Mouse (Mus musculus) liver, embryonic 12.5 days (tissue): ENCODE data around the gene Mlxip. TPM values are rescaled to one million over a fixed set of nuclear protein-coding genes. Genes with fewer than 3 reads are reported as not detected.

Source experiments
- ATAC-seq: fragments of 200-750 bp; cut with Nextera tagmentation; 2 replicates; pipeline ENCODE4 v1.8.0; 2017; ENCODE audit warnings: moderate number of reproducible peaks, mild to moderate bottlenecking, moderate library complexity
- H3K27ac ChIP-seq: fragments of 300-500 bp; sonication (generic); 2 replicates; pipeline ENCODE4 v1.5.1; 2016; ENCODE audit warnings: mild to moderate bottlenecking
- H3K27me3 ChIP-seq: fragments of 300-500 bp; sonication (generic); replicated peaks from 2 replicates; pipeline ENCODE4 v1.6.1; 2016; ENCODE audit warnings: mild to moderate bottlenecking, moderate library complexity
- H3K36me3 ChIP-seq: fragments of 300-500 bp; sonication (generic); 2 replicates; pipeline ENCODE4 v1.6.1; 2016; ENCODE audit warnings: mild to moderate bottlenecking, moderate library complexity
- H3K4me1 ChIP-seq: fragments of 300-500 bp; sonication (generic); 2 replicates; pipeline ENCODE4 v1.6.1; 2016
- H3K4me2 ChIP-seq: fragments of 300-500 bp; sonication (generic); 2 replicates; pipeline ENCODE4 v1.6.1; 2016; ENCODE audit warnings: mild to moderate bottlenecking, moderate library complexity
- H3K4me3 ChIP-seq: fragments of 300-500 bp; sonication (generic); 2 replicates; pipeline ENCODE4 v1.5.1; 2016; ENCODE audit warnings: mild to moderate bottlenecking, moderate library complexity
- H3K9ac ChIP-seq: fragments of 300-500 bp; sonication (generic); 2 replicates; pipeline ENCODE4 v1.6.1; 2016; ENCODE audit warnings: mild to moderate bottlenecking, moderate library complexity
- H3K9me3 ChIP-seq: fragments of 300-500 bp; sonication (generic); replicated peaks from 2 replicates; pipeline ENCODE4 v1.6.1; 2016; ENCODE audit warnings: mild to moderate bottlenecking, moderate library complexity
- WGBS: fragments of 180-500 bp; shearing (Covaris S2); methylation state at CpG from one replicate; pipeline ENCODE4 v1.1.7; 2016; ENCODE audit not compliant: insufficient replicate concordance; 5-methylcytosine and 5-hydroxymethylcytosine counted together
- polyA plus RNA-seq: library from polyadenylated mRNA; unstranded; fragments of >200 nt; fragmentation: Nextera tagmentation; extraction: Ambion mirVana; gene quantifications from 2 replicates; pipeline ENCODE4 v1.2.1, GENCODE M21; 2016

The Mlxip gene
- polyA plus RNA-seq, 1 experiment from 2014 or later: 6.7 TPM

GRCm38 (mm10) chr5:123413866-123414363 is 19.3 kb downstream of the Mlxip start:
- H3K4me1 ChIP-seq: peaks cover 28% of the 10 kb centered on the region
- no peak overlapping the region for H3K4me2 ChIP-seq
- H3K4me3 ChIP-seq: no peak overlapping the region
- WGBS: 49% methylated on average over 2 of the region's 2 CpGs
- no peak for ATAC-seq
- no peaks in the 10 kb centered on the region for H3K9me3 ChIP-seq
- H3K27me3 ChIP-seq: no peaks in the 10 kb centered on the region
- no peak overlapping the region for H3K27ac ChIP-seq
- H3K36me3 ChIP-seq: peaks cover 13% of the 10 kb centered on the region
- no peak overlapping the region for H3K9ac ChIP-seq

- H3K36me3 ChIP-seq: peaks cover 2% of the 10 kb centered on the region; the same call in 1 of the 2 replicates
- H3K4me3 ChIP-seq: no peak overlapping the region
- H3K4me2 ChIP-seq: no peak overlapping the region
- ATAC-seq: 0 out of 2 replicates have a peak, but pooled peaks have one; percentile 27
- no peak overlapping the region for H3K27ac ChIP-seq
- H3K4me1 ChIP-seq: peaks cover 29% of the 10 kb centered on the region
- H3K27me3 ChIP-seq: no peaks in the 10 kb centered on the region
- no peak overlapping the region for H3K9ac ChIP-seq
- WGBS: 27% methylated on average over 3 of the region's 3 CpGs
- no peaks in the 10 kb centered on the region for H3K9me3 ChIP-seq
Observed at GRCm38 (mm10) chr5:123416149-123416548, 21.6 kb downstream of the Mlxip start.

GRCm38 (mm10) chr5:123416566-123417518 is 22.2 kb downstream of the Mlxip start:
- ATAC-seq: 0 out of 2 replicates have a peak, but pooled peaks have one; percentile 13
- H3K9me3 ChIP-seq: no peaks in the 10 kb centered on the region
- H3K4me3 ChIP-seq: no peak overlapping the region
- H3K9ac ChIP-seq: no peak overlapping the region
- no peak overlapping the region for H3K4me2 ChIP-seq
- H3K27ac ChIP-seq: no peak overlapping the region
- no peaks in the 10 kb centered on the region for H3K27me3 ChIP-seq
- H3K36me3 ChIP-seq: no peaks in the 10 kb centered on the region
- WGBS: 62% methylated on average over 8 of the region's 8 CpGs
- peaks cover 34% of the 10 kb centered on the region for H3K4me1 ChIP-seq

GRCm38 (mm10) chr5:123423885-123424284 is 29.3 kb downstream of the Mlxip start:
- Histone ChIP-seq H3K4me2 (no peak overlapping the region), H3K36me3 (peaks cover 7% of the 10 kb centered on the region), H3K4me1 (0 out of 2 replicates have a peak, but pooled peaks cover 12% of the 10 kb centered on the region), H3K9me3 (no peaks in the 10 kb centered on the region; the same call in 1 of the 2 replicates), H3K27ac (no peak overlapping the region), H3K27me3 (no peaks in the 10 kb centered on the region), H3K4me3 (no peak overlapping the region), H3K9ac (no peak overlapping the region)
- 64% methylated on average over 2 of the region's 2 CpGs for WGBS
- no peak for ATAC-seq

GRCm38 (mm10) chr5:123427556-123427955 is 33.0 kb downstream of the Mlxip start:
- Histone ChIP-seq H3K4me2 (no peak overlapping the region), H3K36me3 (peaks cover 7% of the 10 kb centered on the region), H3K4me1 (0 out of 2 replicates have a peak, but pooled peaks cover 4% of the 10 kb centered on the region), H3K27ac (no peak overlapping the region), H3K9ac (no peak overlapping the region), H3K4me3 (no peak overlapping the region), H3K27me3 (no peaks in the 10 kb centered on the region), H3K9me3 (no peaks in the 10 kb centered on the region; the same call in 1 of the 2 replicates)
- no peak for ATAC-seq
- 55% methylated on average over 1 of the region's 1 CpGs for WGBS

GRCm38 (mm10) chr5:123431524-123432304 is 37.1 kb downstream of the Mlxip start:
- 76% methylated on average over 13 of the region's 13 CpGs for WGBS
- H3K4me2 ChIP-seq: no peak overlapping the region

GRCm38 (mm10) chr5:123432305-123432874 is 37.8 kb downstream of the Mlxip start:
- Histone ChIP-seq H3K4me3 (no peak overlapping the region), H3K4me1 (peaks cover 4% of the 10 kb centered on the region; the same call in 1 of the 2 replicates), H3K27ac (no peak overlapping the region), H3K4me2 (no peak overlapping the region), H3K9ac (no peak overlapping the region), H3K36me3 (no peaks in the 10 kb centered on the region), H3K9me3 (no peaks in the 10 kb centered on the region), H3K27me3 (no peaks in the 10 kb centered on the region)
- ATAC-seq: no peak
- WGBS: 81% methylated on average over 3 of the region's 3 CpGs

More at GRCm38 (mm10) chr5:123431524-123432304, 37.1 kb downstream of the Mlxip start:
- Histone ChIP-seq H3K9me3 (no peaks in the 10 kb centered on the region; the same call in 1 of the 2 replicates), H3K4me3 (no peak overlapping the region), H3K9ac (no peak overlapping the region), H3K4me1 (peaks cover 4% of the 10 kb centered on the region; the same call in 1 of the 2 replicates), H3K27me3 (no peaks in the 10 kb centered on the region), H3K27ac (no peak overlapping the region), H3K36me3 (peaks cover 2% of the 10 kb centered on the region)
- no peak for ATAC-seq

GRCm38 (mm10) chr5:123436071-123436779 is 41.6 kb downstream of the Mlxip start:
- H3K4me2 ChIP-seq: no peak overlapping the region
- ATAC-seq: no peak
- H3K27me3 ChIP-seq: no peaks in the 10 kb centered on the region
- no peak overlapping the region for H3K4me3 ChIP-seq
- H3K27ac ChIP-seq: no peak overlapping the region
- no peak overlapping the region for H3K9ac ChIP-seq
- H3K4me1 ChIP-seq: peaks cover 4% of the 10 kb centered on the region; the same call in 1 of the 2 replicates
- H3K9me3 ChIP-seq: no peaks in the 10 kb centered on the region
- WGBS: 48% methylated on average over 8 of the region's 8 CpGs
- peaks cover 8% of the 10 kb centered on the region; the same call in 1 of the 2 replicates for H3K36me3 ChIP-seq

GRCm38 (mm10) chr5:123436780-123437175 is 42.2 kb downstream of the Mlxip start:
- H3K4me2 ChIP-seq: no peak overlapping the region
- no peak overlapping the region for H3K9ac ChIP-seq
- H3K9me3 ChIP-seq: no peaks in the 10 kb centered on the region
- ATAC-seq: no peak
- H3K4me1 ChIP-seq: peaks cover 4% of the 10 kb centered on the region; the same call in 1 of the 2 replicates
- WGBS: 37% methylated on average over 4 of the region's 4 CpGs
- H3K36me3 ChIP-seq: peaks cover 10% of the 10 kb centered on the region
- H3K27ac ChIP-seq: no peak overlapping the region
- no peaks in the 10 kb centered on the region for H3K27me3 ChIP-seq
- no peak overlapping the region for H3K4me3 ChIP-seq

- 79% methylated on average over 3 of the region's 3 CpGs for WGBS
- H3K27me3 ChIP-seq: no peaks in the 10 kb centered on the region
- peaks cover 4% of the 10 kb centered on the region; the same call in 1 of the 2 replicates for H3K4me1 ChIP-seq
- no peak overlapping the region for H3K27ac ChIP-seq
- no peak overlapping the region for H3K4me3 ChIP-seq
- H3K9me3 ChIP-seq: no peaks in the 10 kb centered on the region
- ATAC-seq: no peak
- no peak overlapping the region for H3K4me2 ChIP-seq
- H3K9ac ChIP-seq: no peak overlapping the region
- H3K36me3 ChIP-seq: peaks cover 26% of the 10 kb centered on the region
Observed at GRCm38 (mm10) chr5:123438381-123438780, 43.8 kb downstream of the Mlxip start.

GRCm38 (mm10) chr5:123439312-123439711 is 44.7 kb downstream of the Mlxip start:
- Histone ChIP-seq H3K4me3 (no peak overlapping the region), H3K27ac (no peak overlapping the region), H3K9ac (no peak overlapping the region), H3K4me2 (no peak overlapping the region), H3K9me3 (no peaks in the 10 kb centered on the region), H3K4me1 (peaks cover 4% of the 10 kb centered on the region; the same call in 1 of the 2 replicates), H3K36me3 (peaks cover 32% of the 10 kb centered on the region), H3K27me3 (no peaks in the 10 kb centered on the region)
- ATAC-seq: no peak
- WGBS: 71% methylated on average over 1 of the region's 1 CpGs
